Mouse (Mus musculus): Measurements from ENCODE around the gene 0610040J01Rik.
"Not testable (repeated sequence)": the region's sequence is repeated elsewhere in the genome, so short reads cannot be mapped to it uniquely, and the experiment has no call there.

The 0610040J01Rik gene

DNA sequence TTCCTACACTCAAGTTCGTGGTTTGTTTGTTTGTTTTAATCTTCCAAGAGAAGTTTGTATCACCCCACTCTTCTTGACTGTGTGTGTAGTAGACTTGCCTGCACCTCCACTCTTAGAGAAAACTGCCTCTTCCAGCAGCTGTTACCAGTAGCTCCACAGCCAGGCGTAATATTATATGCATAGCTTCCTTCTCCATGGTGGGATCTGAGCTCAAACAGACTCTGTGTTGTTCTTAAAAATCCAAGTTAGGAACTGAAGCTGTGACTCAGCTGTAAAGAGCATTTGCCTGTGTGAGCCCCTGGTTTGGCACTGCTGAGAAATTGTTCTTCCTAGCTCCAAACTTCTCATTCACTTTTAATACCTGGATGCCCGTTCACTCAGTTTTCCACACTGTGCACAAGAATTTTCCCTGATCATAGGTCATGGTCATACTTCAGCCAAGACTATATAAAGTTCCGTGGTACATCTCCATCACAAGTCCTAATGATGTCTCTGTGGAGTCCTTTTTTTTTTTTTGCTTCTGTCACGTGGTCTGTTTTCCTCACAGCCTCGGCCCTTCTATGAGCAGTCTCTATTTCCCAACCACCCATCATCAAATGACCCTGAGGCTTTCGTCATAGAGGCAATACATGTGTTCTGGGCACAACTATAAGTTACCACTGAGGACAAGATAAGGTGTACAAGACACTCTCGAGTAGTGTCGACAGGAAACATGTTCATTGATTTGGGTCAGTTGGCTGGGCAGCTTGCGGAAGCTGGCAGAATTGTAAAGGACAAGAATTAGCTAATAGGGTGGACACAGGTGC is 16.4 kb downstream of the 0610040J01Rik start:
- no peak for DNase-seq (ENCODE audit: low read depth, low spot score)

DNA sequence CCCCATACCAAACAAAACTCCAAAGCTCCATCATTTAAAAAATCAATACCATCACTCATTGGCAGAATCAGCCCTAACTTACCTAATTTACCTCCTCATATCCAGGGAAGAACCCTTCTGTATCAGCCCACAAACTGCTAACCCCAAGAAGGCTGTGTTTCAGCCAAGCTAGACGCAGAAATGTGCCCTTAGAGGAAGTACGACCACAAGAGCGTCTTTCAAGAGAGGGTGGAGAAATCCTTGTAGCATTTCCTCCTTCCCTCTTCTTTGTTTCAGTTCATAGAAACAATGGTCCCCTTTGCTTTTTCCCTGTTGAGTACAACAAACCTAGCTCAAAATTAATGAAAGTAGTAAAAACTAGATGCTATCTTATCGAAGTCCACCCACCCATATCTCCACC is 18.9 kb downstream of the 0610040J01Rik start:
- DNase-seq (ENCODE audit: low read depth, low spot score) = no peak

- no peak for DNase-seq (ENCODE audit: low read depth, low spot score)
Observed at GRCm38 (mm10) chr5:63833955-63834354, 21.8 kb downstream of the 0610040J01Rik start.

- no peak for DNase-seq (ENCODE audit: low read depth, low spot score)
Observed at GRCm38 (mm10) chr5:63834435-63834834, 22.3 kb downstream of the 0610040J01Rik start.

GRCm38 (mm10) chr5:63837115-63837514 is 25.0 kb downstream of the 0610040J01Rik start:
- DNase-seq (ENCODE audit: low read depth, low spot score) = peak; percentile 19

GRCm38 (mm10) chr5:63837851-63838250 is 25.7 kb downstream of the 0610040J01Rik start:
- DNase-seq (ENCODE audit: low read depth, low spot score) = no peak

DNA sequence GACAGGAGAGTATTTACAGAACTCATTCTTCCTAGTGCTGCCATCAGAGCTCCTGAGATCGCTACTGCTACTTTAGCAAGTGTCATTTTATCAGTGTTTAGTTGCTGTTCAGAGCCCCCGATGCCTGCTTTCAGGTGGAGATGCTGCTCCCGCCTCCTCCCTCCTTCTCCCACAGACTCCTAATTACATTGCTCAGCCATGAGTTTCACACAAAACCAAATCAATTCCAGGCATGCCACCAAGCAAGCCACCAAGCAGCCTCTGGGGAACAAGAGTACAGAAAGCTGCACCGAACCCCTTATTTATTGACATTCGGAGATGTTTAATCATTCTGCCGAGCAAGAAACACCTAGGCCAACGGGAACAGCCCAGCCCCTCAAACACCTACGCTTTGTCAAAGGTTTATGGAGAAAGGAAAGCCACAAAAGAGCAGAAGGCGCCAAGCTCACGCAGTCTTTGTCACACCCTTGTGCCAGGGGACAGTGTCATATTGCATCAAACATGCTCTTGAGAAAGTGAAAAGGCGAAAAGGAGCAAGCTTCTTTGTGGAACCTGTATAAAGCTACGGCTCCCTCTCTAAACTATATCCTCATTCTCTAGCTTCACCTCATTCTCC is 27.7 kb downstream of the 0610040J01Rik start:
- no peak for DNase-seq (ENCODE audit: low read depth, low spot score)

DNA sequence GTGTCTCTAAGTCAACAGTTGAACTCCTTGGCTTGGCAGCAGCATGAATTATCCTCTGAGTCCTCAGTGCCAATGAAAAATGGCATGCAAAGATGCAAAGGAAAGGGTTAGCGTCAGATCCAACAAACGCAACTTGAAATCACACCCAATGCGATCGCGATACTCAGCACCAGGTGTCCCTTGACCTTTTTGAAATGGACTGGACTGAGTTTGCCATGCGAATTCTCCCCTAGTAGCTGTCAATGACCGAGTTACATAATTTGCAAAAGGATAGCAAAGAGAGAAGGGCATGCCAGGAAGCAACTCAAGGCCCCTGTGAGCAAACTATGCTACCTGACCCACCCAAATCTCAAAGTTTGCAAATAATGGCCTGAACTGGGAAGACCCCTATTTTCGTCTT is 34.9 kb downstream of the 0610040J01Rik start:
- DNase-seq (ENCODE audit: low read depth, low spot score) = no peak

- no peak for DNase-seq (ENCODE audit: low read depth, low spot score)
Observed at GRCm38 (mm10) chr5:63847541-63848226, 35.5 kb downstream of the 0610040J01Rik start.

GRCm38 (mm10) chr5:63858901-63859300 is 46.7 kb downstream of the 0610040J01Rik start:
- no peak for DNase-seq (ENCODE audit: low read depth, low spot score)

DNA sequence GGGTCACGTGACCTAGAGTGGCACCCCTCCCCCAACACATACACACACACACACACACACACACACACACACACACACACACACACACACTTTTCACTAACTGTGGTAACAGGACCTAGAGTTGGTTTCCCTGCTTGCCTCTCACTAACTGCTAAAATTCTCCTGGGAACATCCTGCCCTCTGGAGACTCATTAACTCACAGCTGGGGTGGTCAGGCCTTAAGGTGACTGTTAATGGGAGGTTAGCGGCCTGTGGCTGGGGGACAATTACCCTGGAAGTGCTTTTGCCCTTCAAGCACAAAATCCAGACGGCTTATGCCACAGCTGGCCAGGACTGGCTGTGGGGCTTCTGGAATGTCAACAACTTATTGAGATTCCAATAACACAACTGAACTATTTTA is 55.3 kb downstream of the 0610040J01Rik start:
- DNase-seq (ENCODE audit: low read depth, low spot score) = no peak

DNA sequence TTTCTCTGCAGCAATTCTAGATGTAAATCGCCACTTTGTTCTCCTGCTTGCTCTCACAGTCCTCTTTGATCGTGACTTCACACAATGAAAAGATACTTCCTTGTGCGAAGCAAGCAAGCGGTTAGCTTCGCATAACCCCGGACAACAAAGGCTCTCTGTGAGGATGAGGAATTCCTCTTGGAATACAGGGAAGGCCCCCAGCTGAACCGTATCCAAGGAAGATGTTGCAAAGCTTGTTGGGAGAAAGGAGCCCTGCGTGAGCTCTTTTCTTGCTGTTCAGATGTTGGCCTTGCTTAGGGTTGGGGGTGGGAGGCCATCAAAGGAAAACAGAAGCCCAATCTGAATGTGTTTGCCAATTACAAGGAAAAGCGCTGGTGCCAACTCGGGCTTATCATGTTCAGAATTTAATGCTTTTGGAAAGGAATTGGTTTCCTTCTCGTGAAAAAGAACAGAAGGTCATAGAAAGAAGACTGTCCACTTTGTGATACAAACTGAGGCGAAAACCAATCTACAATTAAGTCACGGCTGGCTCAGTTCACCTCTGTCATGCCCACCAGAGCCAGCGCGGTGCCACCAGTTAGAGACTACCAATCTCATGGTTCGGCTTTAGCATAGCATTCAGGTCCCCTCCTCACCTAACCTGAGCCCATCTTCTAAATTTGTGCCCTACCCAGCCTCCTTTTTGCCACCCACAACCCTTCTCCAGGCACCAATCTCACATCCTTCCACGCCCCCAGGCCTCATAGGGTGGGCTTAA is 60.2 kb downstream of the 0610040J01Rik start:
- no peak for DNase-seq (ENCODE audit: low read depth, low spot score)

GRCm38 (mm10) chr5:63874880-63875279 is 62.7 kb downstream of the 0610040J01Rik start:
- no peak for DNase-seq (ENCODE audit: low read depth, low spot score)

DNA sequence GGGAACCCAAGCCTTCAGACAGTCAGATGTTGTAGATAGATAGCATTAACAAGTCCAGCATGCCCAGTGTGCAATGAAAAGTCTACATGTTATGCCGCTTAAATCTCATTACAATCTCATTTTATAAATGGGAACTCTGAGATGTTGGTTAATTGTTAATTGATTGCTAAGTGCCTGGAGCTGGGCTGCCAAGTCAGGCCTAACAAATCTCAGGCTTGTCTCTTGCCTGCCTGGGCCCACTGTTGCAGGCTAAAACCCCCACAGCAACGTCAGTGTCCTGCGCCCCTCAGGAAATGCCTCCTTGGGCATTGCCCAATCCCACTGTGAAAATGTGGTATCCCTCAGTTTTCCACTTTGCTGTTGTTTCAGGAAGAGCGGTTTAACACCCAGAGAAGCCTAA is 63.9 kb downstream of the 0610040J01Rik start:
- no peak for DNase-seq (ENCODE audit: low read depth, low spot score)

GRCm38 (mm10) chr5:63879026-63879425 is 66.9 kb downstream of the 0610040J01Rik start:
- no peak for DNase-seq (ENCODE audit: low read depth, low spot score)

DNA sequence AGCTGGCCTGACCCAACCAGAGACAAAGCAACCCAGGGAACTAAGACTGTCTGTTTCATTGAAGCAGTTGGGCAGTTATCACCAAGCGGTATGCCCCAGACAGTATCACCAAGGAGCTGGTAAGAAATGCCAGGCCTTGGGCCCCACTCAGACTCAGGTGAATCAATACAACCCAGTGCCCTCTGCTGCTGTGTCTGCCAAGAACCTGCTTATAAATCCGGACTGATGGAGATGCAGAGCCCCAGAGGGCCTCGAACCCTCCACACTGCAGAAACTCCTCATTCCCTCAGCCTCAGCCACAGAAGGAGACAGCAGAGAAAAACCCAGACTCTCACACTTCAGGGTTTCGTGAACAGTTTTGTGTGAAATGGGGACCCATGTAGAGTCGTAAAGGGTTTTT is 74.1 kb downstream of the 0610040J01Rik start:
- DNase-seq (ENCODE audit: low read depth, low spot score) = no peak

DNA sequence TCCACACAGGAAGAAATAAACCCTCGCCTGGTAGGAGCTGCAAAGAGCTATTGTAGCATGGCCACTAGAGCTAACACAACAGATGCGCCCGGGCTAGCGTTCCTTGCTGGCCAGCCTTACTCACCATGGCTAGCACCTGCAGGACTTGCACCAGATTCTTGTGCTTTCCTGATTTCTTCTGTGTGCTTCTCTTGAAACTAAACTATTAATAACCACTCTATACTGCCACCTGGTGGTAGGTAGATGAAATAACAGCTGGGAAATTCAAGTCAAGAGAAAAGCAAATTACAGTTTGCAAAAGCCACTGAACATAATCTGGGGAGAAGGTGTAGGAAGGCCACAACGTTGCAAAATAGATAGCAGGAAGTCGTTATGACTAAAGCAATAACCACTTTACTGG is 74.5 kb downstream of the 0610040J01Rik start:
- DNase-seq (ENCODE audit: low read depth, low spot score) = peak; percentile 58

- peak; percentile 32 for DNase-seq (ENCODE audit: low read depth, low spot score)
Observed at GRCm38 (mm10) chr5:63887111-63887510, 74.9 kb downstream of the 0610040J01Rik start.

DNA sequence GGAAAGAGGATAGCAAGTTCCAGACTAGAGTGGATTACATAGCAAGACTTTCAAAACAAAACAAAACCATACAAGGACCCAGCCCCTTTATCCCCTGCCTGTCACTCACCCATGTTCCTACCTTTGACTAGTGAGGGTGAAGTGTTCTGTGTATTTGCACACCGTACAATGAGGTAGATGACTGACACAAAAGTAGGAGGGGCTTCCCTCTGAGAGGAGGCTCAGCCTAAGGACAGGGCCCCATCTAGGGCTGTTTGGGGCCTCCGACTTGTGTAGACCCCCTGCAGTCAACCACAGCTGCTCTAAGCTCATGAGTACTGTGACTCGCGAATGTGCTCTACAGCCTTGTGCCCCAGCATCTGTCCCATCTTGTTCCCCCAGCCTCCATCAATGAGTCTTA is 79.1 kb downstream of the 0610040J01Rik start:
- no peak for DNase-seq (ENCODE audit: low read depth, low spot score)

DNA sequence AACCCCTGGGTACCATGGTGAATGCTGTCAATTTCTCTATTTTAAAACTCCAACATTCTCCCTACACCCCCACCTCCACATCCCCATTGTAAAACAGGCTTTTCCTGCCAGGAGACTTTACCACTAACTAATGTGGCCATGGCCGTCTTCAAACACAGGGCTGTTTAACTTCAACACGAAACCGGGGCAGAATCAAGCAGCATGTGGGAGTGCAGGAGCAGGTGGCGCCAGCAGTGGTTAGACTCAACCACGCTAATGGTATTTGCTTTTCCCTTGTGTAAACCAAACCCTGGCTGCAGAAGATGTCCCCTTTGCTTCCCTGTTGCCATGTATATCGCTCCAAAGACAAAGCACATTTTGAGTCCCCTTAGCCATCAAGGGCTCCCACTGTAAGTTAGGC is 79.7 kb downstream of the 0610040J01Rik start:
- DNase-seq (ENCODE audit: low read depth, low spot score) = no peak

DNA sequence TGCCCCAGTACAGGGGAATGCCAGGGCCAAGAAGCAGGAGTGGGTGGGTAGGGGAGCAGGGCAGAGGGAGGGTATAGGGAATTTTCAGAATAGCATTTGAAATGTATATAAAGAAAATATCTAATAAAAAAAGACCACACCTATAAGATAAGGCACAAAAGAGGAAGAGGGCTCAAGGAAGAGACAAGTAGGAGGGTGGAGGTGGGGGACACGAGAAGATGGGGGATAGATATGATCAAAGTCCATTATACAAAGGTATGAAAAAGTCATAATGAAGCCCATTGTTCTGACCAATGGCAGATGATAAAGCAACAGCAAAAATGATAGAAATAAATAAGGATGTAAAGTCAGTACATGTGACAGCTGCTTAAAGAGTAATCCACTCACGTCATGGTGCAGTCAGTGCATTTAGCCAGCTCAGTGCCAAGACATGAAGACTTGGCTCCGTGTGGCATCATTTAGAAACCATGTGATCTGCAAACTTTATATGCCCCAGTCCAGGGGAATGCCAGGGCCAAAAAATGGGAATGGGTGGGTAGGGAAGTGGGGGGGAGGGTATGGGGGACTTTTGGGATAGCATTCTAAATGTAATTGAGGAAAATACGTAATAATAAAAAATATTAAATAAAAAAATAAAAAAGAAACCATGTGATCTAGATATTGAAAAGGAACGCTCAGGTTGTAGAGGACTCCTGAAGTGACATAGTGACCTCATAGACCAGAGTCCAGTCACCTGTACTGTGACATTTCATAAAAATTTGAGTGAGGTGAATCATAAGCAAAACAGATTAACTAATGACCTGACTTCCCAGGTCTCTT is 85.0 kb downstream of the 0610040J01Rik start:
- not testable (repeated sequence) for DNase-seq (ENCODE audit: low read depth, low spot score)
